Mouse (Mus musculus) liver, embryonic 14.5 days (tissue): ENCODE measurements around the gene Rpp25. TPM values are rescaled to one million over a fixed set of nuclear protein-coding genes. Genes with fewer than 3 reads are reported as not detected.
A peak's percentile ranks its signal among the peaks of the same experiment; 100 is the strongest.

Experiments
- ATAC-seq: fragments of 200-750 bp; cut with Nextera tagmentation; 2 replicates; pipeline ENCODE4 v1.8.0; 2017; ENCODE audit warnings: moderate number of reproducible peaks, mild to moderate bottlenecking, moderate library complexity; ENCODE audit not compliant: insufficient read depth
- DNase-seq, 3 experiments: peaks; one replicate each; pipeline ENCODE4 v3.0.0-alpha.2; 2012 to 2013; ENCODE audit warnings: low read depth in 3 of 3, low spot score in 3 of 3
- H3K27ac ChIP-seq: fragments of 300-500 bp; sonication (generic); 2 replicates; pipeline ENCODE4 v1.5.1; 2014; ENCODE audit warnings: moderate library complexity, mild to moderate bottlenecking, control low read depth, inconsistent platforms
- H3K27me3 ChIP-seq: fragments of 300-500 bp; sonication (generic); 2 replicates; pipeline ENCODE4 v1.6.1; 2014; ENCODE audit warnings: mild to moderate bottlenecking, low read length, moderate library complexity; ENCODE audit not compliant: control insufficient read depth, insufficient read depth
- H3K36me3 ChIP-seq: fragments of 300-500 bp; sonication (generic); replicated peaks from 2 replicates; pipeline ENCODE4 v1.6.1; 2014; ENCODE audit warnings: low read depth; ENCODE audit not compliant: control insufficient read depth, insufficient read depth
- H3K4me1 ChIP-seq, 2 experiments: fragments of 200-500 bp in 1 of 2; fragments of 300-500 bp in 1 of 2; sonication (generic) in 1 of 2; replicated peaks; 2 replicates each; pipeline ENCODE4 v1.6.1; 2012 to 2014; ENCODE audit warnings: antibody characterized with exemption in 1 of 2, inconsistent platforms in 1 of 2, low read length in 1 of 2; ENCODE audit not compliant: control insufficient read depth in 2 of 2, insufficient read depth in 2 of 2
- H3K4me2 ChIP-seq: fragments of 300-500 bp; sonication (generic); 2 replicates; pipeline ENCODE4 v1.6.1; 2014; ENCODE audit warnings: low read depth, mild to moderate bottlenecking, control low read depth, moderate library complexity
- H3K4me3 ChIP-seq, 2 experiments: fragments of 200-500 bp in 1 of 2; fragments of 300-500 bp in 1 of 2; sonication (generic) in 1 of 2; 2 replicates each; pipeline ENCODE4 v1.5.1; 2012 to 2014; ENCODE audit warnings: low read depth in 2 of 2, low read length in 2 of 2, mild to moderate bottlenecking in 2 of 2, control low read depth in 1 of 2, inconsistent platforms in 1 of 2, moderate library complexity in 1 of 2; ENCODE audit not compliant: insufficient read depth in 1 of 2
- H3K9ac ChIP-seq: fragments of 300-500 bp; sonication (generic); replicated peaks from 2 replicates; pipeline ENCODE4 v1.6.1; 2014; ENCODE audit warnings: mild to moderate bottlenecking, control low read depth, moderate library complexity
- H3K9me3 ChIP-seq: fragments of 300-500 bp; sonication (generic); 2 replicates; pipeline ENCODE4 v1.6.1; 2016; ENCODE audit warnings: low read length, mixed read lengths; ENCODE audit not compliant: control insufficient read depth
- CTCF ChIP-seq: IDR thresholded peaks from 2 replicates; pipeline ENCODE4 v1.5.1; 2016; ENCODE audit warnings: antibody characterized with exemption, low read depth, control low read depth
- EP300 ChIP-seq: IDR thresholded peaks from 2 replicates; pipeline ENCODE4 v1.6.1; 2016; ENCODE audit warnings: antibody characterized with exemption, low read depth
- WGBS: fragments of 180-500 bp; shearing (Covaris S2); extraction: QIAGEN DNeasy Blood & Tissue Kit; methylation state at CpG from one replicate; pipeline ENCODE4 v1.1.7; 2014; ENCODE audit not compliant: insufficient replicate concordance; 5-methylcytosine and 5-hydroxymethylcytosine counted together
- polyA plus RNA-seq, 2 experiments: library from polyadenylated mRNA; depleted of rRNA in 1 of 2; stranded (reverse) in 1 of 2; unstranded in 1 of 2; fragments of >200 nt; fragmentation: Nextera tagmentation in 1 of 2; extraction: Ambion mirVana in 1 of 2; gene quantifications; 2 replicates each; pipeline versions ENCODE4 v1.2.1 to v1.2.3; 2012 to 2014

Rpp25 gene
- polyA plus RNA-seq, 2 experiments: 0.18 to 0.39 TPM

DNA sequence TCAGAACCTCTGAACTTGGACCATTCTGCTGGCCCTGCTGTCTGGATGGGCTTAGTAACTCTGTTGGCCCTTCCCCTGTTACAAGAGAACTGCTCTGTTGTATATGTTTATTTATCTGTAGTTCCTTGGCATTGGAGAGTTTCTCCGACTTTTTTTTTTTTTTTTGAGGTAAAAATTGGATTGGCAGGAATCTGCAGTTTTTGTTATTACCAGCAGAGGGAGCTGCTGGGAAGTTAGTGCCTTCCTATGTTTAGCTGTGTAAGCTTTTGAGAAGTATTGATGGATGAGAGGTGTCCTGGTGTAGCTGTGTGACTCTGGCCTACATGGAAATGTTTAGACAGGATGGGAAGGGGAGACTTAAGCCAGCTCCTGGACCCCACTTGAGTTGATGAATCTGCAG lies 37.5 kb downstream of the Rpp25 start:
- Histone ChIP-seq H3K9ac (no peak overlapping the region), H3K36me3 (peaks cover 14% of the 10 kb centered on the region), H3K4me3 (no peak overlapping the region), H3K4me2 (no peak overlapping the region), H3K27ac (no peak overlapping the region), H3K27me3 (no peaks in the 10 kb centered on the region), H3K4me1 (peaks cover 6 to 8% of the 10 kb centered on the region in 2 experiments; a peak in 3 of 4 replicates), H3K9me3 (no peaks in the 10 kb centered on the region)
- no peak for DNase-seq
- no peak for ATAC-seq
- 11% methylated on average over 1 of the region's 1 CpGs for WGBS
- no peak for TF ChIP-seq EP300
- peak; percentile 76 for TF ChIP-seq CTCF

DNA sequence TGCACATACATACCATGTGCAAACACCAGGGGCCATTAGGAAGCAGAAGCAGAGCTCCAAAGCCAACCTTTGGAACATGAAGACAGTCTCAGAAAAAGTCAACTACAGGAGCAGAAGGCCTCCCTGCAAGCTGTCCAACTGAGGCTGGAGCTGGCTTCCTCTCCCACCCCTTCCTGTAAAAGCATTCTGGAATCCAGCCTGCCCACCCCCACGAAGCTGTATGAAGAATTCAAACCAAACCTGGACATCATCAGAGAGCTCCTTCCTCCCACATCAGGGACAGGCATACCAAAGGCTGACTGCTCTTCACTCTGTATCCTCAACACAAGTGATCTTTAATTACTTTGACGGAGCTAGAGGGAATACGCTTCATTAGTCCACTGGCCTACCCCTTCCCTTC lies 40.1 kb downstream of the Rpp25 start:
- no peak for DNase-seq
- no peak overlapping the region for H3K27ac ChIP-seq
- peaks cover 14% of the 10 kb centered on the region for H3K36me3 ChIP-seq

DNA sequence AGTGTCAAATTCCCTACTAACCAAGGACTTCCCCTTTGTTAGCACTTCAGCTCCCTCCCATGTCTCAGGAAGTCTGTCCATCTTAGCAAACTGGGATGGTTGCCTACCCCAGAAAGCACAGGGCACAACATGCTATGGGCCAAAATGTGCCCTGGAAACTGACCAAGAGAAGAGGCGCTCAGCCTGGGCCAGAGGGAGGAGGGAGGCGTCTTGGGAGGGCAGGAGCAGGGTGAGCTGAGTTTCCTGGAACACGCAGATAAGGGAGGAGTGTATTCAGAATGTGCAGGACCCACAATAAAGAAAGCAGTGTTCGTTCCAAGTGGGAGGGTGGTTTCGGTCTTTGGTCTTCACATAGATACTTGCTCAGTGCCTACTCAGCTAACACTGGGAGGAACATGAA lies 43.5 kb downstream of the Rpp25 start:
- Histone ChIP-seq H3K27ac (no peak overlapping the region), H3K36me3 (peaks cover 4% of the 10 kb centered on the region), H3K4me1 (peaks cover 4 to 17% of the 10 kb centered on the region in 2 experiments), H3K4me2 (peak overlapping the region; percentile 1; the same call in 1 of the 2 replicates), H3K9ac (0 out of 2 replicates have a peak overlapping the region, but pooled peaks have one; percentile 1), H3K27me3 (no peaks in the 10 kb centered on the region), H3K4me3 (no peak overlapping the region), H3K9me3 (no peaks in the 10 kb centered on the region)
- DNase-seq (peak in 1 of 3 experiments; percentile 31), ATAC-seq (no peak)
- TF ChIP-seq EP300 (no peak), CTCF (no peak)
- 16% methylated on average over 5 of the region's 5 CpGs for WGBS

More for the DNA sequence above, 40.1 kb downstream of the Rpp25 start:
- no peak for ATAC-seq
- TF ChIP-seq EP300 (no peak), CTCF (no peak)
- no peak overlapping the region for H3K4me2 ChIP-seq
- H3K4me3 ChIP-seq: no peak overlapping the region
- H3K4me1 ChIP-seq: peaks cover 4 to 10% of the 10 kb centered on the region in 2 experiments
- H3K9ac ChIP-seq: no peak overlapping the region
- no peaks in the 10 kb centered on the region for H3K9me3 ChIP-seq
- no peaks in the 10 kb centered on the region for H3K27me3 ChIP-seq
- 67% methylated on average over 3 of the region's 3 CpGs for WGBS

DNA sequence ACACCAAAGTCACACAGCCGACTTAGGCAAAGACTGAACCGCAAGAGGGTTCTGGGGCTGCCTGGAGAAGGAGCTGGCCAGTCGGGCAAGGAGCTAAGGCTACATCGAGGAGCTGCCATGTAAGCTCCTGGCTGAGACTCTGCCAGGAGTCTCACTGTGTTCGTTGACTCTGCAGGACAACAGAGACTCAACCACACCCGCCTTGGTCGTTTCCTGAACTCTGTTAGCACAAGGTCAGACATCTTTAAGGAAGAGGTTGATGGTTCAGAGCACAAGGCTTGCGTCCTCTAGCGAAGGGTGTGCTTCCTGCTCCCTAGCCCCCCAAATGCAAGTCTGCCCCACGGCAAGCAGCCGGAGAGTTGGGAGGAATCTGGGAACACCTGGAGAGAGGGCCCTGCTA lies 44.0 kb downstream of the Rpp25 start:
- Histone ChIP-seq H3K27me3 (no peaks in the 10 kb centered on the region), H3K4me2 (peak overlapping the region; percentile 1; the same call in 1 of the 2 replicates), H3K9ac (no peak overlapping the region), H3K4me3 (no peak overlapping the region), H3K36me3 (no peaks in the 10 kb centered on the region; the same call in 1 of the 2 replicates), H3K9me3 (no peaks in the 10 kb centered on the region), H3K27ac (no peak overlapping the region), H3K4me1 (peaks cover 4 to 17% of the 10 kb centered on the region in 2 experiments)
- 72% methylated on average over 11 of the region's 11 CpGs for WGBS
- no peak for DNase-seq
- ATAC-seq: no peak
- TF ChIP-seq CTCF: no peak
- TF ChIP-seq EP300: no peak

DNA sequence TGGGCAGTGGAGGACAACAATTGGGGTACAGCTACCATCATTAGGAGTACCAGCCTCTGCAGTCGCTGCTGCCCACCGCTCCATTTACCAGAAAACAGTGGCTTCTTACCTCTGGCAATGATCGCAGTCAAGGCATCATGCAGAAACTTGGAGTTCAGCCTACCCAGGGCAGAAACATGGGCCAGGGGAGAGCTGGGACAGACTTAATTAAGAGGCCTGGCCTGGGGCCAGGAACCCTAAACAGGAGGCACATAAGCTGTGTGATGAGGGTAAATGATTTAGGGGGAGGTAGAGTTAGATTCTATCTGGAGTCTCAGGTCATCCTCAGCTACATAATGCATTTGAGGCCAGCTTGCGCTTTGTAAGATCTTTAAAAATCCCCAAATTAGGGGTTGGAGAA lies 45.4 kb downstream of the Rpp25 start:
- TF ChIP-seq CTCF (no peak), EP300 (no peak)

More for the DNA sequence above, 45.4 kb downstream of the Rpp25 start:
- Histone ChIP-seq H3K9ac (no peak overlapping the region), H3K4me1 (peaks cover 4 to 17% of the 10 kb centered on the region in 2 experiments), H3K36me3 (no peaks in the 10 kb centered on the region; the same call in 1 of the 2 replicates), H3K4me2 (no peak overlapping the region), H3K4me3 (no peak overlapping the region), H3K9me3 (no peaks in the 10 kb centered on the region), H3K27ac (no peak overlapping the region), H3K27me3 (no peaks in the 10 kb centered on the region)
- no peak for ATAC-seq
- DNase-seq: no peak
- WGBS: 76% methylated on average over 4 of the region's 4 CpGs
